Mouse (Mus musculus): ENCODE measurements at regions not wholly inside any gene's neighbourhood (a gene's known extent, or its start where the extent isn't known, plus 50 kb on each side); places are given as distances from the start of the nearest gene placed in this dataset.

DNA sequence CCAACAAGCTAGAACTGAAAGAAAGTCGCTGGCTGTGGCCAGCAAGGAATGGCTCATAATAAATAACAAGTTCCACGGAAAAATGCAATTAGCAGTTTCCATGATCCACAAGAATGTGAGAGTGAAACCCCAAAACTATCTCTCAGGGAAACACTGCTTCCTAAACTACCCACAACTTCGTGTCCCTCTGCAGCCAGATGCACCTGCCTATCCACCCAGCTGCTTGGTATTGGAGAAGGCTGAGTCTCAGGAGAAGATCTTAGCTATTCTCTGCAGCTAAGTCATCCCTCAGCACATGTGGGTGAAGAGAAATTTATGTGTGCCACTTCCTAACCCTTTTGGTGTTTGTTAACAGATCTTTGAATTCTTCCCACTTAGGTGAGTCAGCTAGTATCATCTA, 126.4 kb upstream of the Trp63 start:
- intact Hi-C loops (cut with DNase I), result no loop called here
- no peak for DNase-seq (ENCODE audit: extremely low spot score in 1 of 2, low spot score in 2 of 2)

DNA sequence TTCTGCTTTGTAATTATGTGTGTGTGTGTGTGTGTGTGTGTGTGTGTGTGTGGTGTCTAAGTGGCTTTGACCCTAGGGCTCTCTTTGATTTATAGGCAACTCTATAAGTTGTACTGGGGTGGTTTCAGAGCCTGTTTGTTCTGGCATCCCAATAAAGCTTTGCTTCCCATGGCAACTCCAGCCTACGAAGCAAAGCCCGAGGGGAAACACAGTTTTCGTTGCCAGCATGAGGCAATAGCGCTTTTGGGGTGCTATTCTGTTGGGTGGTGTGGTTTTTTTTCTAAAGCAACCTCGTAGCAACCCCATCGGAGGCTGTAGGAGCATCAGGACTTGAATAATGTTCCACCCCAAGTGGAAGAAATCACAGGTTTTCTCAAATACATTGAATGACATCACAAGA, 103.3 kb upstream of the Trp63 start:
- intact Hi-C loops (cut with DNase I), result loop anchor here (10.0 kb wide), 1 partner anchor 205 kb away; no protein-coding TSS in a partner anchor
- DNase-seq (ENCODE audit: extremely low spot score in 1 of 2, low spot score in 2 of 2), result no peak

DNA sequence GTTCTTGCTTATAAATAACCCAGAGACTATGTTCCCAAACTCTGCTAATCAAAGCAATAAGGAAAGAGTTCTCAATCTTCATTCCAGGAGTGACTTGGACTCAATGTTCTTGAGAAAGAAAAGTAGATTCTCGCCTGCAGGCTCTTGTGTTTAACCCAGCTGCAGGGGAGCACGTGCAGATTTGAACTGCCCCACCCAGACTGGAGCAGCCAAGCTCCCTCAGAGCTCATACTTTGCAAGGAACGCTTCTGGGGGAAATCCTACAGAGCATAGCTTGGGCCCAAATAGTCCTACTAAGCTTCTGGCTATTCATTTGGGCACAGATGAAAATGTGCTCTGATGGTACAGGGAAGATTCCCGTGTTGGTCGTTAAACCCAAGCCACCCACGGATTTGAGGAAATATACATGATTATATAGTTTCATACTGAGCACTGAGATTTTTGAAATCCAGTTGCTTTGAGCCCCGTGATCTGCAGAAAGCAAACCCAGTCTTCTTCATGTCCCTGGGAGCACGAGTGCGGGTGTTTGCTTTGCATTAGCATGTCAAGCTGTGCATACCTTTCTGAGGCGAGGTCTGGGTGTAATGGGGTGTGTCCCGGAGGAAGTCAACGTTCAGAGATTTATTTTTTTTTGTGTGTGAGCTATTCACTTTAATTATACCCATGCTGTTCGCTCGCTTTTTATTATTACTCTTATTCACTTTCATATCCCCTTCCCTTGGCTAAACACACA, 99.1 kb upstream of the Trp63 start:
- intact Hi-C loops (cut with DNase I), result loop anchor here (10.0 kb wide), 1 partner anchor 210 kb away; no protein-coding TSS in a partner anchor
- no peak for DNase-seq (ENCODE audit: extremely low spot score in 1 of 2, low spot score in 2 of 2)

DNA sequence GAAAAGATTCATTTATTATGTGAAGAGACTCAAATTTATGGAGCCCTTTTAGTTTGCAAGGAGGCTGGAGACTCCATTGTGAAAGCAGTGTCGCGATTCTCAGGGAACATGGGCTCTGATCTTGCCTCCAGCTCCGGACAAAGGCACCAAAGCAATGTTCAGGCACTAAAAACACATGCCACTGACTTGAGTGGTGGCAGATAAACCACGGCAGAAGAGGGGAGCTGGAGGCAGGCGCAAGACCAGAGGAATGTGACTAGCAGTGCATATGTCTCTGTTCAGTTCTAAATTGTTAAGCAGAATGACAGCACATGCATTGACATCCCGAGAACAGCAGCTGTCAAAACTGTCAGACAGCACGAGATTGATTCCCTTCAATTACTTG, 98.5 kb upstream of the Trp63 start:
- intact Hi-C loops (cut with DNase I), result loop anchor here (10.0 kb wide), 1 partner anchor 210 kb away; no protein-coding TSS in a partner anchor

DNA sequence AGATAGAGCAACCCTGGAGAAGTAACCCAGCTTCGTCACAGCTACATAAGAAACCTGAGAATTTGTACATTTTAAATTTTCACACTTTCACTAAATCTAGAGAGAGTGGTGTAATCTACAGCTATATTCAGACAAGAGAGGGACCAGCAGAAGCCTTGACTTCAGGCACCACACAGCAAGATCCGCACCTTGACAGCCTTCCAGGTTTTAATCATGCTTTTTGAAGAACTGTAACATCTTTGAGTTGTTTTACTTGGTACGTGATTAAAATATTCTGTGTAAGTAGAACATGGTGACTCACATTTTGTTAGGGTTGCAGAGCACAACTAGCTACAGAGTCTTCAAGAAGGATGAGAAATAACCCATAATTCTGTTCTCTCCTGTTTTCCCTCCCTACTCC, 97.6 kb upstream of the Trp63 start:
- intact Hi-C loops (cut with DNase I), result loop anchor here (10.0 kb wide), 1 partner anchor 211 kb away; no protein-coding TSS in a partner anchor
- DNase-seq (ENCODE audit: extremely low spot score in 1 of 2, low spot score in 2 of 2), result no peak

More for the DNA sequence above, 98.5 kb upstream of the Trp63 start:
- DNase-seq (ENCODE audit: extremely low spot score in 1 of 2, low spot score in 2 of 2), result no peak

DNA sequence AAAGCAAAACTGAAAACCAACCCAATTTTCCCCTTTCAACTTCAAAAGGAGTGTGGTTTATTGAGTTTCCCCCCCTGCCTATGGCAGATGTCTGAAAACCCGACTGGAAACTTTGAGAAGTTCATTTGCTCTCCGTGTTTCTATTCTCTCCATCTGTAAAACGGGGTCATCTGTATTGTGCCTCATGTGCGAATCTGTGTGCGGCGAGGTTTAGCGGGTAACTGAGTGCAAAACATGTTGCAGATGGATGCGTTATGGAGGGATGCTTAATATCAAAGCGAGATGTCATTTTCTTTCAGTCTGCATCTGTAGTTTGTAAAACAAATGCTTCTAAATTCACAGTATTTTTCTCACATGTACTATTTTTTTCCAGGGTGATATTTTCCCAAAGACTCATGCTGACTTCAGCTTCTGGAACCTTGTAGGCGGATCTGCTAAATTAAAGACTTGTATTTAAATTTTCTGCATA, 95.7 kb upstream of the Trp63 start:
- peak in 1 of 2 experiments; percentile 22 for DNase-seq (ENCODE audit: extremely low spot score in 1 of 2, low spot score in 2 of 2)
- intact Hi-C loops (cut with DNase I), result loop anchor here (10.0 kb wide), 1 partner anchor 213 kb away; no protein-coding TSS in a partner anchor

DNA sequence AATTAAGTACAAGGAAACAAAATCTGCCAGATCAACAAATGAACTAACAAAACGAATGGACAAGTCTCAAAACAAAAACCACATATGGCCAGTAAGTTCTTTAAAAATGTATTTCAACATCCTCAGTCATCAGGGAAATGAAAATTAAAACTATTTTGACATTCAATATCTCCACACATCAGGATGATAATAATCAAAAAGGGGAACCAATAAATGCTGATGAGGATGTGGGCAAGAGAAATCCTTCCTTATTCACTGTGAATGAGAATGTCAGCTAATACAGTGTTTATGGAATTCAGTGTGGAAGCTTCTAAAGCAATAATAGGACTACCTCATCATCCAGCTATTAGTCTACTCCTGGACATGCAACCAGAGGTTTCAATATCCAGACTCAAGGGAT, 86.1 kb upstream of the Trp63 start:
- DNase-seq (ENCODE audit: extremely low spot score in 1 of 2, low spot score in 2 of 2), result no peak
- intact Hi-C loops (cut with DNase I), result no loop called here

DNA sequence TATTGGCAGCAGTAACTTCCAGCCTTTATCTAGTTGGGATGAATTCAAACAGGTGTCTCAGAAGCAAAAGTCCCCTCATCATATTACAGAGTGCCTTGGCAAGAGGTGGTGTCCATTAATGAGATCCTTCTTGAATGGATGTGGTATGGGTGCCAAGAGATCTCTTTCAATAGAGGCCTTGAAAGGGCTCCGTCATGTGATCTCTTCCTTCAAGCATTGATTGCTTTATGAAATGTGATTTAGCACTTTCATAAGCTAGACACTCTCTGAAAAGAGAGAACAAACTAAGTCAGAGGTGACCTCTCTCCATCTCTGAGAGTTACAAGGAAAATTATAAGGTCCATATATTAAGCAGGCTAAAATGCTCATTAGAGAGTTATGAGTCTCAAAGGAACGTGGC, 80.4 kb upstream of the Trp63 start:
- no peak for DNase-seq (ENCODE audit: extremely low spot score in 1 of 2, low spot score in 2 of 2)
- intact Hi-C loops (cut with DNase I), result no loop called here

DNA sequence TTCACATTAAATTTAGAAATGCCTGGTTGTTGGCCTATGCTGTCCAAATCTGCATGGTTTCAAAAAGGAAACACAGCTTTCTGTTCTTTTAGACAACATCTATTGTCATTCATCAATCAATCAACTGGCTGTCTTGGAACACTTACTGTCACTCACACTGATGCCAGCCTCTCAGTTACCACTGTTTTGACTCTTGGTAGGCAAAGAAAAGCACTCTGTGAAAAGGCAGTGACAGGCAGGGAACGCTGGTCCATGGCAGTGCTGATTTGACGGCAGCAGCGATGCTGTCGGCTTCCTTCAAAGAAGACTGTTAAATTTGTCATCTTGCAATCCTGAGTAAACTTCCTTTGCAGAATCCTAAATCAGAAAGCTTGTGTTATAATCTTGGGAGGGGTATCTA, 68.3 kb upstream of the Trp63 start:
- intact Hi-C loops (cut with DNase I), result no loop called here
- no peak for DNase-seq (ENCODE audit: extremely low spot score in 1 of 2, low spot score in 2 of 2)

DNA sequence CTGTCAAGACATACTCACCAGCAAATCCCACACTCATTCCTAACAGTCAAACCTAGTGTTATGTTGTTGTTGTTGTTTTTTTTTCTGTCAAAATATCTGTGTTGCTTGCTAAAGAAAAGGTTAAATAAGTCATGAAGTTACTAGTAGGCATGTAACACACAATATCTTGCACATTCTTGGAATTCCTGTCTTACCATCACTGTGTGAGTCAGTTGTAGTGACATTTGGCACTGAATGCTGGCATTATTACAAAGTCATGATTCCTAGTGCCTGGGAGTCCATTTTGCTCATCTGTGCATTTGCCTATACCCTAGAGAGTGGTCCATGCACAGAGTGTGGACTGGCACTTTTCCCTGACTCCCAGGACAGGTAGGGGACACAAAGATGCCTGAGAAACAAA, 67.9 kb upstream of the Trp63 start:
- DNase-seq (ENCODE audit: extremely low spot score in 1 of 2, low spot score in 2 of 2), result no peak
- intact Hi-C loops (cut with DNase I), result no loop called here

DNA sequence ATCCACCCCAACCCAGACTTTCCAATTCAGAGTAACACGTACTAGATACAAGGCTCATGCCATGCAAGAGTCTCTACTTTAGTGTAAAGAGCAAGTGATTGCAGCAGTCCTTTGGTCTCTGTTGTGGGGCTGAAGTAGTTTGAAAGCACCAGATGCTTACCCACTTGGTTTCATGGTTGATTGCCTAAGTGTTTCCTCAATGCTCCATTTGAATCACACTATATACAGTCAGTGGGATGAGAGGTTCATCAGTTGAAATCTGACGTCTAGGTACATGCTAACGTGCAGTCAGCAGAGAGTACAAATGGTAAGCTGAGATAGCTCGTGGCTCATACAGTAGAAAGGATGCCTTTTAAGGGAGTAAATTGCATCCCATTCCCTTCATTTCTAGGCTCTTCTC, 64.7 kb upstream of the Trp63 start:
- no peak for DNase-seq (ENCODE audit: extremely low spot score in 1 of 2, low spot score in 2 of 2)
- intact Hi-C loops (cut with DNase I), result no loop called here

DNA sequence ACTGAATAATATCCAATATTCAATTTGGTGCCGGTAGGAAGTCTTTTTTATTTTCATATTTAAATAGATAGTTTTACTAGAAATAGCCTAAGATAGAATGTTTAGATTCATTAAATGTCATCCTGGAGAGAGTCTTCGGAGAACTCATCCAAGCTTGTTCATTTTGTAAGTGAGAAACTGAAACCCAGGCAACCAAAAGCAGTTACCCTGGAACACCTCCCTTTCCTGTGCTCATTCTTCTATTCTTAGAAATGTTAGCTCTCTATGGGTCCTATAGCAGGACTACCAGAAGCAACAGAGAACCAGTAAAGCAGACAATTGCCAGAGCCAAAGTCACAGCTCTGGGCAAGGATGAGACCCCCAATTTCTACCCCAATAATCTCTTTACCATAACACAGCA, 60.9 kb upstream of the Trp63 start:
- intact Hi-C loops (cut with DNase I), result no loop called here
- peak in 1 of 2 experiments; percentile 23 for DNase-seq (ENCODE audit: extremely low spot score in 1 of 2, low spot score in 2 of 2)

DNA sequence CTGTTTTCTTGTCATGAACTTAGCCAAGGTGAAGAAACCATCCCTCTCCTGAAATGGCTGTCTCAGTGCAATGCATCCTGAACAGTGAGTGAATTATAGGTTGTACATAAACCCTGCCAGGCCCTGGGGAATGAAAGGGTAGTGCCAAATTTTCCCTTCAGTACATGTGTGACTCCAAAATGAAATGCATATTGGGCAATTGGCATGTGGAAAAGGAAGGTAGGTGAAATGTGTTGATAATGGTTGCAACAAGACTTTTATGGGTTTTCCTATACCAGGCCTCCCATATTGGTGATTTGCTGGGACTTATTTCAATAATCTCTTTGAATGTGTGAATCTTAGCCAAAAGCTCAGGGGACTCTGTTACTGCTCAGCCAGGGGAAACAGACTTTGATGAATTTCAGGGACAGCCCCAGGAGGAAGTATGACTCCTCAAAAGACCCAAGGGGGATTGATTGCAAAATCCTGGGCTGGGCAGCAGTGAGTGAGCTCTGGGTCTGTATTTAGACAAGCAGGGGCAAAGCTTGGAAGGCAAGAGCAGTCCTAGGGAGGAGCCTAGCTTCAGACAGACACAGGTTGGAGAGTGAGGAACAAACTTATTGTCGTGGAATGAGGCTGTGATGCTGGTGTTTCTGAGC, 59.5 kb upstream of the Trp63 start:
- DNase-seq (ENCODE audit: extremely low spot score in 1 of 2, low spot score in 2 of 2), result no peak
- intact Hi-C loops (cut with DNase I), result no loop called here

DNA sequence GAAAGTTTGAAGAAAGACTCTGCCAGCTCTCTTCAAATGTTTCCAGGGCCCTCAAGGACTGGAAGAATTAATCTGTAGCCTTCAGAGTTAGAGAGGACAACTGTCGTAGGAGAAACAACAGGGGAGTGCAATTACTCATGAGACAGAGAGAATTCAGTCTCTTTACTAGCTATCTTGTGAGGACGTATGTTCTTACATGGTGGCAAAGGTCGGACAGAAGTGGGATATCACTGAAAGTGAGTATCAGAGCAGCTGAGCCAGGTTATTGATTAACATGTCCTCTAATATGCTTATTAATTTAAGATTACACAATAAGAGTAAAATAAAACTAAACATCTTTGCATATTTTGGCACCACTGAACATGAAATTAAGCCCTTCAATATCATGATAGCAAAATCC, 53.8 kb upstream of the Trp63 start:
- no peak for DNase-seq (ENCODE audit: extremely low spot score in 1 of 2, low spot score in 2 of 2)
- intact Hi-C loops (cut with DNase I), result no loop called here

DNA sequence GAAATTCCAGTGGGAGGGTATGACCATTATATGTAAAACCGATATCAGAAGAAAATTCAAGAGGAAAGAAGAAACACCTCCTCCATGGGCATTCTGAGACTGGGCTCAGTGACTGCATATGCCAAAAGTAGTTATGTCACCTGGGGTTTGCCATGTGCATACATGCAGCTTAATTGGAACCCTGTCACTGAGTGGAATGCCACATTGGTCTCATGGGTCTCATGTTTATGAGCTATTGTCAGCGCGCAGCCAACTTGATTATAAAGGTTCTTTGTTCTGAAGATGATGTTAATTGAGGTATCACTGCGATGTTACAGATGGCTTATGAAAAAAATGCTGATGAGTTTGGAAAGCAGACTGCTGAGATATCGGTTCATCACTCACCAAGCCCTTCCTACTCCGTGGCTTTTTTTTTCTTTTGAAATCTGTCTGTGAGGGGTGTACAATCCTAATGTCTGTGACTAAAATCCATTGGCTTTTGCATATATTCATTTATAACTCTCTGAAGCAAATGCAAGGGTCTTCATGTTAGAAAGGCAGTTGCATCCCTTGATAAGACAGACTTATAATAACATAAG, 52.3 kb upstream of the Trp63 start:
- DNase-seq (ENCODE audit: extremely low spot score in 1 of 2, low spot score in 2 of 2), result no peak
- intact Hi-C loops (cut with DNase I), result no loop called here
